Mouse (Mus musculus): ENCODE measurements at regions not wholly inside any gene's neighbourhood (a gene's known extent, or its start where the extent isn't known, plus 50 kb on each side); places are given as distances from the start of the nearest gene placed in this dataset.
A peak's percentile ranks its signal among the peaks of the same experiment; 100 is the strongest.

GRCm38 (mm10) chr3:35242349-35242748, 511.6 kb upstream of the Atp11b start:
- Histone ChIP-seq H3K9ac (no peak overlapping the region), H3K36me3 (replicated peaks; ENCODE audit: control insufficient read depth, insufficient read depth) (no peaks in the 10 kb centered on the region), H3K9me3 (ENCODE audit: control insufficient read depth, low read length) (no peaks in the 10 kb centered on the region), H3K4me1 (replicated peaks; ENCODE audit: control insufficient read depth, insufficient read depth, low read length) (peaks cover 10% of the 10 kb centered on the region; the same call in 1 of the 2 replicates), H3K4me3 (replicated peaks; ENCODE audit: low read length) (no peak overlapping the region), H3K27ac (no peak overlapping the region), H3K27me3 (ENCODE audit: control insufficient read depth, insufficient read depth, low read length) (no peaks in the 10 kb centered on the region), H3K4me2 (replicated peaks) (no peak overlapping the region)
- ATAC-seq (ENCODE audit: low FRiP score) = no peak
- WGBS = 37% methylated on average over 6 of the region's 6 CpGs
- no peak for DNase-seq (ENCODE audit: low spot score)

- ATAC-seq (ENCODE audit: low FRiP score) (no peak), DNase-seq (ENCODE audit: low spot score) (no peak)
- Histone ChIP-seq H3K27ac (0 out of 2 replicates have a peak overlapping the region, but pooled peaks have one; percentile 3), H3K27me3 (ENCODE audit: control insufficient read depth, insufficient read depth, low read length) (no peaks in the 10 kb centered on the region), H3K4me1 (replicated peaks; ENCODE audit: control insufficient read depth, insufficient read depth, low read length) (peaks cover 10% of the 10 kb centered on the region; the same call in 1 of the 2 replicates), H3K9ac (no peak overlapping the region), H3K36me3 (replicated peaks; ENCODE audit: control insufficient read depth, insufficient read depth) (no peaks in the 10 kb centered on the region), H3K4me3 (replicated peaks; ENCODE audit: low read length) (no peak overlapping the region), H3K4me2 (replicated peaks) (no peak overlapping the region), H3K9me3 (ENCODE audit: control insufficient read depth, low read length) (no peaks in the 10 kb centered on the region)
- WGBS = 60% methylated on average over 10 of the region's 10 CpGs
Measured at GRCm38 (mm10) chr3:35242871-35243529, 510.9 kb upstream of the Atp11b start.

GRCm38 (mm10) chr3:35245003-35245402, 508.9 kb upstream of the Atp11b start:
- no peak overlapping the region for H3K9ac ChIP-seq
- 3% methylated on average over 8 of the region's 8 CpGs for WGBS
- no peaks in the 10 kb centered on the region for H3K9me3 ChIP-seq (ENCODE audit: control insufficient read depth, low read length)
- no peak for ATAC-seq (ENCODE audit: low FRiP score)
- no peak for DNase-seq (ENCODE audit: low spot score)
- no peaks in the 10 kb centered on the region for H3K27me3 ChIP-seq (ENCODE audit: control insufficient read depth, insufficient read depth, low read length)
- H3K4me2 ChIP-seq (replicated peaks) = no peak overlapping the region
- peaks cover 10% of the 10 kb centered on the region; the same call in 1 of the 2 replicates for H3K4me1 ChIP-seq (replicated peaks; ENCODE audit: control insufficient read depth, insufficient read depth, low read length)
- no peak overlapping the region for H3K4me3 ChIP-seq (replicated peaks; ENCODE audit: low read length)
- H3K27ac ChIP-seq = no peak overlapping the region
- H3K36me3 ChIP-seq (replicated peaks; ENCODE audit: control insufficient read depth, insufficient read depth) = no peaks in the 10 kb centered on the region

GRCm38 (mm10) chr3:35245946-35246665, 507.8 kb upstream of the Atp11b start:
- Histone ChIP-seq H3K36me3 (replicated peaks; ENCODE audit: control insufficient read depth, insufficient read depth) (no peaks in the 10 kb centered on the region), H3K27ac (no peak overlapping the region), H3K4me1 (replicated peaks; ENCODE audit: control insufficient read depth, insufficient read depth, low read length) (peaks cover 10% of the 10 kb centered on the region; the same call in 1 of the 2 replicates), H3K4me2 (replicated peaks) (no peak overlapping the region), H3K4me3 (replicated peaks; ENCODE audit: low read length) (no peak overlapping the region), H3K9me3 (ENCODE audit: control insufficient read depth, low read length) (no peaks in the 10 kb centered on the region), H3K9ac (no peak overlapping the region), H3K27me3 (ENCODE audit: control insufficient read depth, insufficient read depth, low read length) (no peaks in the 10 kb centered on the region)
- DNase-seq (ENCODE audit: low spot score) (no peak), ATAC-seq (ENCODE audit: low FRiP score) (no peak)
- WGBS = 62% methylated on average over 10 of the region's 10 CpGs

GRCm38 (mm10) chr3:35249160-35249559, 504.7 kb upstream of the Atp11b start:
- Histone ChIP-seq H3K36me3 (replicated peaks; ENCODE audit: control insufficient read depth, insufficient read depth) (no peaks in the 10 kb centered on the region), H3K4me2 (replicated peaks) (no peak overlapping the region), H3K9ac (no peak overlapping the region), H3K4me1 (replicated peaks; ENCODE audit: control insufficient read depth, insufficient read depth, low read length) (peaks cover 10% of the 10 kb centered on the region; the same call in 1 of the 2 replicates), H3K27me3 (ENCODE audit: control insufficient read depth, insufficient read depth, low read length) (no peaks in the 10 kb centered on the region), H3K4me3 (replicated peaks; ENCODE audit: low read length) (no peak overlapping the region), H3K9me3 (ENCODE audit: control insufficient read depth, low read length) (no peaks in the 10 kb centered on the region), H3K27ac (no peak overlapping the region)
- DNase-seq (ENCODE audit: low spot score) = no peak
- no peak for ATAC-seq (ENCODE audit: low FRiP score)
- 72% methylated on average over 10 of the region's 10 CpGs for WGBS

GRCm38 (mm10) chr3:35250092-35250749, 503.7 kb upstream of the Atp11b start:
- ATAC-seq (ENCODE audit: low FRiP score) (no peak), DNase-seq (ENCODE audit: low spot score) (no peak)
- Histone ChIP-seq H3K4me3 (replicated peaks; ENCODE audit: low read length) (no peak overlapping the region), H3K27ac (no peak overlapping the region), H3K4me2 (replicated peaks) (no peak overlapping the region), H3K36me3 (replicated peaks; ENCODE audit: control insufficient read depth, insufficient read depth) (no peaks in the 10 kb centered on the region), H3K9me3 (ENCODE audit: control insufficient read depth, low read length) (no peaks in the 10 kb centered on the region), H3K27me3 (ENCODE audit: control insufficient read depth, insufficient read depth, low read length) (no peaks in the 10 kb centered on the region), H3K4me1 (replicated peaks; ENCODE audit: control insufficient read depth, insufficient read depth, low read length) (peaks cover 5% of the 10 kb centered on the region; the same call in 1 of the 2 replicates), H3K9ac (no peak overlapping the region)
- 69% methylated on average over 14 of the region's 14 CpGs for WGBS

- 73% methylated on average over 5 of the region's 5 CpGs for WGBS
- no peak for ATAC-seq (ENCODE audit: low FRiP score)
- Histone ChIP-seq H3K9me3 (ENCODE audit: control insufficient read depth, low read length) (no peaks in the 10 kb centered on the region), H3K4me3 (replicated peaks; ENCODE audit: low read length) (no peak overlapping the region), H3K9ac (no peak overlapping the region), H3K36me3 (replicated peaks; ENCODE audit: control insufficient read depth, insufficient read depth) (no peaks in the 10 kb centered on the region), H3K4me1 (replicated peaks; ENCODE audit: control insufficient read depth, insufficient read depth, low read length) (no peaks in the 10 kb centered on the region), H3K27me3 (ENCODE audit: control insufficient read depth, insufficient read depth, low read length) (no peaks in the 10 kb centered on the region), H3K27ac (no peak overlapping the region), H3K4me2 (replicated peaks) (no peak overlapping the region)
- no peak for DNase-seq (ENCODE audit: low spot score)
Measured at GRCm38 (mm10) chr3:35253861-35254260, 500.0 kb upstream of the Atp11b start.

- H3K4me1 ChIP-seq (replicated peaks; ENCODE audit: control insufficient read depth, insufficient read depth, low read length) = no peaks in the 10 kb centered on the region
- H3K27ac ChIP-seq = no peak overlapping the region
- H3K4me2 ChIP-seq (replicated peaks) = no peak overlapping the region
- ATAC-seq (ENCODE audit: low FRiP score) (no peak), DNase-seq (ENCODE audit: low spot score) (no peak)
- no peaks in the 10 kb centered on the region for H3K27me3 ChIP-seq (ENCODE audit: control insufficient read depth, insufficient read depth, low read length)
- H3K4me3 ChIP-seq (replicated peaks; ENCODE audit: low read length) = no peak overlapping the region
- H3K9ac ChIP-seq = no peak overlapping the region
- 90% methylated on average over 6 of the region's 6 CpGs for WGBS
- no peaks in the 10 kb centered on the region for H3K36me3 ChIP-seq (replicated peaks; ENCODE audit: control insufficient read depth, insufficient read depth)
- no peaks in the 10 kb centered on the region for H3K9me3 ChIP-seq (ENCODE audit: control insufficient read depth, low read length)
Measured at GRCm38 (mm10) chr3:35260936-35261335, 493.0 kb upstream of the Atp11b start.

GRCm38 (mm10) chr3:35268949-35269348, 485.0 kb upstream of the Atp11b start:
- Histone ChIP-seq H3K27ac (no peak overlapping the region), H3K4me3 (replicated peaks; ENCODE audit: low read length) (no peak overlapping the region), H3K9ac (no peak overlapping the region), H3K36me3 (replicated peaks; ENCODE audit: control insufficient read depth, insufficient read depth) (no peaks in the 10 kb centered on the region), H3K9me3 (ENCODE audit: control insufficient read depth, low read length) (no peaks in the 10 kb centered on the region), H3K4me1 (replicated peaks; ENCODE audit: control insufficient read depth, insufficient read depth, low read length) (peaks cover 6% of the 10 kb centered on the region), H3K4me2 (replicated peaks) (no peak overlapping the region), H3K27me3 (ENCODE audit: control insufficient read depth, insufficient read depth, low read length) (no peaks in the 10 kb centered on the region)
- ATAC-seq (ENCODE audit: low FRiP score) (no peak), DNase-seq (ENCODE audit: low spot score) (no peak)
- WGBS = 70% methylated on average over 4 of the region's 4 CpGs
